Mouse (Mus musculus): Measurements from ENCODE around the gene Olfr1489. TPM values are rescaled to one million over a fixed set of nuclear protein-coding genes. Genes with fewer than 3 reads are reported as not detected.

Gene Olfr1489
- polyA plus RNA-seq (2017; shearing (Covaris generic)) = not detected

GRCm38 (mm10) chr19:13631321-13631720, at the start of gene Olfr1489:
TSS of gene Olfr1489 (plus strand) at chr19:13631621.

GRCm38 (mm10) chr19:13583211-13583610, 48.2 kb upstream of the Olfr1489 start, which contains the start of gene Olfr1484:
TSS of gene Olfr1484 (plus strand) at chr19:13583511.

GRCm38 (mm10) chr19:13617075-13617474, 14.3 kb upstream of the Olfr1489 start, which contains the start of gene Olfr1487:
TSS of gene Olfr1487 (plus strand) at chr19:13617375.

GRCm38 (mm10) chr19:13650791-13651190, 19.4 kb downstream of the Olfr1489 start, which contains the start of gene Olfr1490:
TSS of gene Olfr1490 (plus strand) at chr19:13651091.

Other genes starting within 250 kb of the Olfr1489 start
- gene Olfr1469, start 223.8 kb upstream of the Olfr1489 start, polyA plus RNA-seq (2017; shearing (Covaris generic)) = 0.26 TPM
- not detected for gene Olfr1471, start 188.2 kb upstream of the Olfr1489 start, polyA plus RNA-seq (2017; shearing (Covaris generic))
- 0.27 TPM for gene Olfr1472, start 175.5 kb upstream of the Olfr1489 start, polyA plus RNA-seq (2017; shearing (Covaris generic))
- gene Olfr1474, start 162.1 kb upstream of the Olfr1489 start, polyA plus RNA-seq (2017; shearing (Covaris generic)) = not detected
- gene Olfr1475, start 151.4 kb upstream of the Olfr1489 start, polyA plus RNA-seq (2017; shearing (Covaris generic)) = not detected
- gene Olfr1477, start 131.1 kb upstream of the Olfr1489 start, polyA plus RNA-seq (2017; shearing (Covaris generic)) = not detected
- gene Olfr1480, start 103.7 kb upstream of the Olfr1489 start, polyA plus RNA-seq (2017; shearing (Covaris generic)) = not detected
- not detected for gene Olfr1484, start 48.1 kb upstream of the Olfr1489 start, polyA plus RNA-seq (2017; shearing (Covaris generic))
- not detected for gene Olfr1487, start 14.2 kb upstream of the Olfr1489 start, polyA plus RNA-seq (2017; shearing (Covaris generic))
- gene Olfr1490, start 19.5 kb downstream of the Olfr1489 start, polyA plus RNA-seq (2017; shearing (Covaris generic)) = not detected
- gene Olfr1491, start 65.6 kb downstream of the Olfr1489 start, polyA plus RNA-seq (2017; shearing (Covaris generic)) = not detected
- not detected for gene Olfr1493-ps1, start 91.7 kb downstream of the Olfr1489 start, polyA plus RNA-seq (2017; shearing (Covaris generic))
- gene Olfr1494, start 108.1 kb downstream of the Olfr1489 start, polyA plus RNA-seq (2017; shearing (Covaris generic)) = not detected
- gene Olfr1495, start 133.0 kb downstream of the Olfr1489 start, polyA plus RNA-seq (2017; shearing (Covaris generic)) = not detected
- gene Olfr1496, start 146.3 kb downstream of the Olfr1489 start, polyA plus RNA-seq (2017; shearing (Covaris generic)) = not detected
- gene Olfr1497, start 166.6 kb downstream of the Olfr1489 start, polyA plus RNA-seq (2017; shearing (Covaris generic)) = not detected
- 0.36 TPM for gene Olfr1499, start 187.8 kb downstream of the Olfr1489 start, polyA plus RNA-seq (2017; shearing (Covaris generic))
- not detected for gene Olfr1500, start 198.9 kb downstream of the Olfr1489 start, polyA plus RNA-seq (2017; shearing (Covaris generic))
- gene Olfr1501, start 219.1 kb downstream of the Olfr1489 start, polyA plus RNA-seq (2017; shearing (Covaris generic)) = 0.54 TPM
- gene Olfr1502, start 230.2 kb downstream of the Olfr1489 start, polyA plus RNA-seq (2017; shearing (Covaris generic)) = not detected

Measured in effector memory CD4-positive, alpha-beta T cell, adult 5 months (primary cell).